Mouse (Mus musculus): ENCODE measurements around the gene Maff.

Maff gene

GRCm38 (mm10) chr15:79366402-79366801, 20.0 kb downstream of the Maff start:
- DNase-seq, result no peak

GRCm38 (mm10) chr15:79368313-79368811, 21.9 kb downstream of the Maff start:
- peak; percentile 51 for DNase-seq

- DNase-seq, result no peak
Measured at GRCm38 (mm10) chr15:79368861-79369440, 22.5 kb downstream of the Maff start.

GRCm38 (mm10) chr15:79369452-79370280, 23.2 kb downstream of the Maff start:
- DNase-seq, result no peak

- DNase-seq, result no peak
Measured at GRCm38 (mm10) chr15:79370281-79370843, 23.9 kb downstream of the Maff start.

- no peak for DNase-seq
Measured at GRCm38 (mm10) chr15:79374760-79375159, 28.3 kb downstream of the Maff start.

GRCm38 (mm10) chr15:79377681-79378080, 31.3 kb downstream of the Maff start:
- DNase-seq, result peak; percentile 68

GRCm38 (mm10) chr15:79378608-79379007, 32.2 kb downstream of the Maff start:
- no peak for DNase-seq

GRCm38 (mm10) chr15:79379658-79380057, 33.2 kb downstream of the Maff start:
- no peak for DNase-seq

- peak; percentile 61 for DNase-seq
Measured at GRCm38 (mm10) chr15:79380468-79381444, 34.3 kb downstream of the Maff start.

GRCm38 (mm10) chr15:79381644-79382043, 35.2 kb downstream of the Maff start:
- DNase-seq, result no peak

GRCm38 (mm10) chr15:79387081-79387480, 40.7 kb downstream of the Maff start:
- no peak for DNase-seq

GRCm38 (mm10) chr15:79387611-79388010, 41.2 kb downstream of the Maff start:
- DNase-seq, result no peak

GRCm38 (mm10) chr15:79388171-79388570, 41.8 kb downstream of the Maff start:
- peak; percentile 19 for DNase-seq

- DNase-seq, result peak; percentile 74
Measured at GRCm38 (mm10) chr15:79390434-79390833, 44.0 kb downstream of the Maff start.

- peak; percentile 81 for DNase-seq
Measured at GRCm38 (mm10) chr15:79391447-79392093, 45.1 kb downstream of the Maff start.

GRCm38 (mm10) chr15:79392527-79392926, 46.1 kb downstream of the Maff start:
- DNase-seq, result no peak

- DNase-seq, result no peak
Measured at GRCm38 (mm10) chr15:79393101-79393500, 46.7 kb downstream of the Maff start.

- DNase-seq, result peak; percentile 11
Measured at GRCm38 (mm10) chr15:79394842-79395241, 48.4 kb downstream of the Maff start.

GRCm38 (mm10) chr15:79395281-79395680, 48.9 kb downstream of the Maff start:
- DNase-seq, result no peak

- peak; percentile 74 for DNase-seq
Measured at GRCm38 (mm10) chr15:79396736-79397135, 50.3 kb downstream of the Maff start.
